Mouse (Mus musculus) common myeloid progenitor, adult 5-6 weeks (primary cell): ENCODE data around the gene Tada2a. TPM values are rescaled to one million over a fixed set of nuclear protein-coding genes. Genes with fewer than 3 reads are reported as not detected.

Experiments
- ATAC-seq: replicated peaks from 2 replicates; pipeline ENCODE4 v1.8.0; 2016; ENCODE audit warnings: low read depth, mild to moderate bottlenecking, moderate TSS enrichment, inconsistent platforms; ENCODE audit not compliant: poor library complexity, severe bottlenecking
- total RNA-seq: library from RNA; stranded (forward); fragments of 200-1000, 187-1606 nt; gene quantifications from 2 replicates; pipeline ENCODE4 v1.2.3, GENCODE M21; 2017

The Tada2a gene
- total RNA-seq, 1 experiment from 2014 or later = 25.3 TPM

GRCm38 (mm10) chr11:84066927-84067645, 62.3 kb downstream of the Tada2a start:
- ATAC-seq = no peak

DNA sequence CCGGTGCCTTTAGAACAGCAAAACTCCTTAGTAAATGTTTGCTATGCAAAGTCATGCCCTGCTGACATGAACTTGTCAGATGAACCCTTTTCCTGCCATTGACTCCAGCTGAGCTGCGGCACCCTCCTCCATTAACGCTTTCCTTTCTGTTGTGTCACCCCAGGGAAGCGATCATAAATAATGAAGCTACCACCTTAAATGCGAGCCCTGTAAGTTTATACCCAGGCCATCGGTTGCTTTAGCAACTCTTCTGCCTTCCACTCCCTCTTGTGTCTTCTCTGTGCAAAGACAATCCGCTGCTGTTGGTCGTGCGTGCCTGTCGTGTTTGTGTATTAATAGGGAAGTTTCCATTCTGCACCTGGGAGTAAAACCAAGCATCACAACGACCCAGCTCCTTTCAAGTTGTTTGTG, 63.3 kb downstream of the Tada2a start:
- peak; percentile 65 for ATAC-seq

GRCm38 (mm10) chr11:84063631-84064209, 65.7 kb downstream of the Tada2a start:
- no peak for ATAC-seq

- ATAC-seq = no peak
These were observed 66.6 kb downstream of the Tada2a start for GRCm38 (mm10) chr11:84062805-84063204.

- ATAC-seq = no peak
These were observed 67.5 kb downstream of the Tada2a start for GRCm38 (mm10) chr11:84061881-84062280.

GRCm38 (mm10) chr11:84060635-84061034, 68.8 kb downstream of the Tada2a start:
- ATAC-seq = no peak

- no peak for ATAC-seq
These were observed 69.6 kb downstream of the Tada2a start for GRCm38 (mm10) chr11:84059784-84060183.

GRCm38 (mm10) chr11:84057418-84057817, 72.0 kb downstream of the Tada2a start:
- ATAC-seq = no peak

DNA sequence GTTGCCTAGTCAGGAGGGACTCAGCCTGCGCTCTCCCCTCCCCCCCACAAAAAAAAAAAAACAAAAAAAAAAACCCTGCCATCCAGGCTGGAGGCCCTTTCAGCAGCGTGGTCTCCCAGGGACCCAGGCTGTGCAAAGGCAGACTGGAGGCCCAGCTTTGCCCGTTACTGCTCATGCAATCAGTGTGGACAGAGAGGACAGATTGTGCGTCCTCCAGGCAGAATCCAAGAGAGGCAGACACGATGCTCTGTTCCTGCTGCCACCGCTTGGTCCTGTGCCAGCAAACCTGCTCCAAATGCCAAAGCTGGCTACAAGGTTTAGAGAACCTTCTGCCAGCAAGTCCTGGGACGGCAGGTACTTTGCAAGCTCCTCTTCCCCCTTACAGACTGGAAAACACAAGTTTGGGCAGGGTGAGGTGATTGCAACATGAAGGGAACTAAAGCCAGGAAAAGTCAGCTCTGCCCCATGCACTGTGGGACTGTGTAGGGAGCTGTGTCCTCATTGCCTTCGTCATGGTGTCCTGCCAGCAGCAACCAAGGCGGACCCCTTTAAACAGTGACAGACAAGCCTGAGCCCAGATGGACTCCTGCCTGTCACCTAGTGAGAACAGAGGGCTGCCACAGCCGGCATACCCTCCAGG, 75.8 kb downstream of the Tada2a start:
- ATAC-seq = no peak

DNA sequence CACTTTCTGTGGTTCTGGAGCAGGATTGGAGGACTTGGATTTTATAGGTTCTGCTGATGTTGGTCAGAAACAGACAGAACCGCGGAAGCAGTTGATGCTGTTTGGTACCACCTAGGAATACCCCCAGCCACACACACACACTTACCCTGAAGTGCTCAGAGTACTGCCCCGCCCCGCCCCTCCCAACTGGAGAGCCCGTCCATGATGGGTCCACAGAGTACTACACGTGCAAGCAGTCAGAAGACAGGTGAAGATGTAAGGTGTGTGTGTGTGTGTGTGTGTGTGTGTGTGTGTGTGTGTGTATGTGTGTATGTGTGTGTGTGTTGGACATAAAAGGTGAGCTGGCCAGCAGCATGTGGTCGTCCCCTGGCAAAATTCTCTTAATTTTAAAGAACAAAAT, 76.3 kb downstream of the Tada2a start:
- no peak for ATAC-seq

GRCm38 (mm10) chr11:84048411-84048810, 81.0 kb downstream of the Tada2a start:
- no peak for ATAC-seq

DNA sequence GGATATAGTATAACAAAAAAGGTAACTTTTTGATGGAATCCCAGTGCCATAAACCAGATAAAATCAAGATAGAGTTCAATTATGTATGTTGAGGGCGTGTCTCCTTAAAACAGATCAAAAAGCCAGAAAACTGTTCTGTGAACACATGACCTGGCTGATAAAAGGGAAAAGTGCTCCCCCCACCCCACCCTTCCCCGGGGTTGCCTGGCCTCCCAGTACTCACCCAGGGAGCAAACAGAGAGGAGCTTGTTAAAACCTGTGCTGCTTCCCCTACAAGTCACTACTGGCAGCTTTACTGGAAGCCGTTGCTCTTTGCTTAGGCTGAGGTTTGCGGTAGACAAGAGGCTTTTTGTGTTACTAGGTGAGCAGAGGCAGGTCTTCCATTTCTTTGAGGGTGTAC, 82.1 kb downstream of the Tada2a start:
- no peak for ATAC-seq

DNA sequence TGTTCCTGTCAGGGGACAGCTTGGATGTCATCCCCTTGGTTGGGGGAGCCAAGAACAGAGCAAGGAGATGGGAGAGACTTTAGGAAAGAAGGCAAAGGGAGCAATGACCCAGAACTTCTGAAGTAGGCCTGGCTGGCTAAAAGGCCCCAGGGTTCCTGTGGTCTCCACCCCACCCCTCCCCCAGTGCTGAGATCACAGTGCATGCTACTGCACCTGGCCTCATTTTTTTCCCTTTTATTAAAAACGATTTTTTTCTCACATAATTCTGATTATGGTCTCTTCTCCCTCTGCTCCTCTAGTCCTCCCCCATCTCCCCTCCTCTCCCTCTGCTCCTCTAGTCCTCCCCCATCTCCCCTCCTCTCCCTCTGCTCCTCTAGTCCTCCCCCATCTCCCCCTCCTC, 84.4 kb downstream of the Tada2a start:
- no peak for ATAC-seq

- no peak for ATAC-seq
These were observed 86.3 kb downstream of the Tada2a start for GRCm38 (mm10) chr11:84042808-84043762.

GRCm38 (mm10) chr11:84040621-84041020, 88.8 kb downstream of the Tada2a start:
- ATAC-seq = no peak

DNA sequence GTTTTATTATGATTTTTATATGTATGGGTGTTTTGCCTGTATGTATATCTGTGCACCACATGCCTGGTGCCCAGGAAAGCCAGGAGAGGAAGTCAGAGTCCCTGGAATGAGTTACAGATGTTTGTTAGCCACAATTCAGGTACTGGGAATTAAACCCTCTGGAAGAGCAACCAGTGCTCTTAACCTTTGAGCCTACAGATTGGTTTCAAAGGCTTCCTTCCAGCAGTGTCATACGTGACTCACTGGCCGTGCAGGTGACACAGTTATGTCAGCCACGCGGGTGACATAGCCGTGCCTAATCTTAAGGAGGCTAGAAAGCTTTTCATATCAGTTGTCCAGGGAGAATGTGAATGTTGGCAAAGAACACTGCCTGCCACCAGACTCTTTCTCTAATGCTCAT, 95.7 kb downstream of the Tada2a start:
- no peak for ATAC-seq

- ATAC-seq = no peak
These were observed 96.8 kb downstream of the Tada2a start for GRCm38 (mm10) chr11:84032559-84032958.

DNA sequence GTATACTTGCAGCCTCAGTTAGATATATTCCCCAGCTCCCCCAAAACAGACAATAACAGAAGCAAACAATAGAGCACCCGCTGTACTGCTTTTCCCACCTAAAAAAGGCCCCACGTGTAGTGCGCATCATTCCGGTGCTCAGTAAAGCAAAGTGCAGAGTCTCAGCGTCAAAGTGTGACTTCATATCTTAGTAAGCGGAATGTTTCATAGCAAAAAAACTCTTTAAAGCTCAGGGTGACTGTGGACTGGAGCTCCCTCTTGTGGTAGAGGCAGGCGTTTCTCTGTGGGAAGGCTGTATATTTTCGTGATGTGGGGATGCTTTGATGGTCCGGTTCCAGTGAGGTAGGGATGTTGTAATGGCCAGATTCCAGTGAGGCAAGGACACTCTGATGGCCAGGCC, 97.4 kb downstream of the Tada2a start:
- peak; percentile 63 for ATAC-seq
